Mouse (Mus musculus): ENCODE data around the gene Cln5.

- TF ChIP-seq TAL1 (IDR thresholded peaks at IDR 0.05; ENCODE audit: low read length) (no peak), GATA1 (IDR thresholded peaks at IDR 0.05; ENCODE audit: low read length) (no peak)
Observed at GRCm38 (mm10) chr14:103100296-103100695, 30.3 kb downstream of the Cln5 start.

Data from erythroblast, embryonic 14.5 days (primary cell).